Mouse (Mus musculus): Measurements from ENCODE around the gene Blzf1.

Gene Blzf1

DNA sequence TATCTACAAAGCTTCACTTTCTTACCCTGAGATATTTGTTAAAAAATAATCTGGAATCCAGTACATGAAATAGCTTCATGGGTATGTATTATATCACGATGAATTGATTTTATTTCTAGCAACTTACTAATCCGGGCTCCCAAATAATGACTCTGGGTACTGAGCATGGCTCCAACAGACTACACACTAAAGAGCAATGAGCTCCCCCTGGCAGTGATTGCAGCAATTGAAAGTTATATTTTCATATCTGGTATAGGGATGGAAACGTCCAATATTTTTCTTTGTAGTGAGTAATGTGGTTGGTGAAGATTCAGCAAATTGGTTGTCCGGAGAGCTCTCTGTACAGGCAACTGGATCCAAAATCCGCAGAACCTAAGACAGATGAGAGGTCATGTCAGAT, 15.2 kb downstream of the Blzf1 start:
- no peak for DNase-seq (ENCODE audit: low spot score)

DNA sequence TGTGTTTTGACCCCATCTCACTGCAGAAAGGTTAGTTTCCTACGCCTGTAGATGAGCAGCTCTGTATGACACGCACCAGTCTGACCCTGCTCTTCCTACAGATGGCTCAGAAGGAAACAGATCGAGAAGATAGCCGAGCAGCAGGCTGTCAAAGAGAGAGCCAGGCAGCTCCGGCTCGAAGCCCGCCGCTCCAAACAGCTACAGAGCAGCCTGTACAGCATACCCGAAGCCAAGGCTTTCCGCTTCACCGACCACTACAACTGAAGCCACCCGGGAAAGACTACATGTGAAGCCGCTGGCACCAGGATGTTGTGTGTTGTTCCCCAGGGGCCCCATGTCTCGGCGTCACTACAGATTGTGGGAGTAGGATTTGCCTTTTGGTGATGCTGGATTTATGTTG, 19.9 kb downstream of the Blzf1 start:
- DNase-seq (ENCODE audit: low spot score), result no peak

DNA sequence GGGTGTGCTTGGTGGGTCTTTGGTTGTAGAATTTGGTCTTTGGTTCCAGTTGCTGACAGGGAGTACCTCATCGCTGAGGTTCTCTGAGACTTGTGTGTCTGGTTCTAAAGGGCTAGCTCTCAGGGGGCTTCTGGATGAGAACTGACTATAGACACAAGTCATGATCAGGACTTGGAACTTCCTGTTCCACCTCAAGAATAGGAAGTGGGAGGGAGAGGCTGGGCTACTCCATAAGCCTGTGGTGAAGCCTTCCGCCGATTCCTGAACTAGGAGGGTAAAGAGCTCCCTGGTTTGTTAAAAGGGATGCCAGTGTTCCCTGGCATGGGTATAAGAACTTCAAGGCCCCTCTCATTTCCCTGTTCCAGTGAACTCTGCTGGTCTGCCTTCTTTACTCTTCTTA, 23.3 kb downstream of the Blzf1 start:
- DNase-seq (ENCODE audit: low spot score), result no peak

DNA sequence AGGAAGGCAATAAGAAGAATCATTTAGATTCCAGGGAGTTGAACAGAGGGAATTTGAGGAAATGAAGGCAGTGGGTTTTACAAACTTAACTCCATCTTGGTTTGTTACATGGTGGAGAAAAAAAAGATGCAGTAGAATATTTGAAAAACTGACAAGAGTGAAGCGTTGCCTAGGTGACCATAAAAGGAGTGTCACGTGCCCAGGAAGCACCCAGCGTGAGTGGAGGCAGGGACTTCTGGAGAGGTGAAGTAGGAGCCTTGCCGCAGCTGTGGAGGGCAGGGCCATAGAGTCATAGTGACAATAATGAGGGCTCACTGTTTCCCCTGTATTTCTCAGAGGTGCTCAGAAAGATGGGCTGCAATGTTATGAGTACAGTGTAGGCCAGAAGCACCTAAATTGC, 28.0 kb downstream of the Blzf1 start:
- DNase-seq (ENCODE audit: low spot score), result no peak

DNA sequence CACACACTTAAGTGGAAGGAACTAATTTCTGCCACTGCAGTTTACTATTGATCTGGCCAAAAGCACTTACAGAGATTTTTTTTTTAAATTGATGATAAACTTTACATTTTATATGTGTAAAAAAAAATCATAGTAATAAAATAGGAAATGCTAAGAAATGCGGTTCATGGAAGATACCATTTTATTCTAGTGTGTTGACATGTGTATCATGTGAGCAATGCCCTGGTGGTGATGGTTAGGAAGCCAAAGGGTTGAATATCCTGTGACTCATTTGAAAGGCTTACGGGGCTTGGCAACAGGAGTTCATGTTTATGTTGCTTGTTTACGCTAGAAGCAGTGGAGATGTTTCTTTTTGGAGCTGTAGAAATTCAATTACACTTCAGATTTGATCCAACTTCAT, 30.7 kb downstream of the Blzf1 start:
- no peak for DNase-seq (ENCODE audit: low spot score)

DNA sequence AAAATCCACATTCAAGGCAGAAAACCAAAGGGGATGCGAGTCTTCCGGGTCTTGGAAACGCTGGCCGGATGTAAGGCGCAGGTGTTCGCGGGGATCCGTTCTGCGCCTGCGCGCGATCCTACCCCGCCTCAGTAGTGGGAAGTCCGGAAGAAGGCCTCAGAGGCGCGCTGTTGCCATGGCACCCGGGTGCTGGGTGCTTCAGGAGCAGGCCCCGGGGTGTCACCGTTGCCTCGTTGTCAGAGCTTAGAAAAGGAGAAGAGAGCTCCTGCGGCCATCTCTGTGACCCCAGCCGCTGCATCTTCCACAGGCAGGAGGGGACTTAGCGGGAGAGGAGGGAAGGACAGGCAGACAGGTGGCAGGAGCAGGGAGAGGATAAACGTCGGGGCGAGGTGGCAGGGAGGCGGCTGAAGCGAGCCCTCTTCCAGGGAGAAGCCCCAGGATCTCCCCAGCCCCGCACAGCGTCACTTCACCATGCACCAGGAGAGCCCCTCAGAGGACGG, 31.8 kb downstream of the Blzf1 start, which contains the start of gene Ccdc181:
TSS of gene Ccdc181 (plus strand) at position 131 of the 500 bp plus-strand sequence.
- DNase-seq (ENCODE audit: low spot score), result peak; percentile 80

DNA sequence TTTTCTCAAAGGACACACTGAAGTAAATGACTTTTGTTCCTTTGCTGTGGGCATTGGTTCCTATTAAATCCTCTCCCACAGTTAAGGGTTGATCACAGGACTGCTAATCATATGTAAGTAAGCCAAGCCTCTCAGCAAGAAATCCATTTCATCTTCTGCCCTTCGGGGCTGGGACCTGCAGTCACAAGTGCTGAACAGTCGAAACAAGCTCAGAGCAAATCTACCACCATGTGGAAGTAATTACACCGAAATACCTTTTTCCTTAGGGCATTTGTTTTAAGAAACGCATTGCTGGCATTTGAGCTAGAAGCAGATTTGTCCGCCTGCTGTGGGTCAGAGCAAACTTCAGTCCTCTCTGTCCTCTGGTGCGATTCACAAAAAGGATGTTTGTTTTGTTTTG, 33.6 kb downstream of the Blzf1 start:
- DNase-seq (ENCODE audit: low spot score), result no peak

DNA sequence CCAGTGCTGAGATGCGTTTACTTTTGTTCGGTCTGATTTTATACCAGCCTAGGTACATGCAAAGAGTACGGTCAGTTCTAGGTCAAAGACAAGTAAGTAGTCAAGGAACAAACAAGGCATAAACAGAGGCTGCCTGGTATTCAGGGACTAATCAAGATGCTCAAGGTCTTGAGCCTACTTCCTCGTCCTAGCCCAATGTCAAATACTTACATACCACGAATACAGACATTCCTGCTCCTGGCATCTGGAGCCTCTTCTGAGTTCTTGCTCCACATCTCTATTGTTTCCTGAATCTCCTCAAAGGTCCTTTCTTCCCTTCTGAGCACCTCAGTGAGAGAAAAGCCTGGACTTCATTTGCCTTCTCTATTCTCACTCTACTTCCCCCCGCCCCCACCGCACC, 36.3 kb downstream of the Blzf1 start:
- no peak for DNase-seq (ENCODE audit: low spot score)

DNA sequence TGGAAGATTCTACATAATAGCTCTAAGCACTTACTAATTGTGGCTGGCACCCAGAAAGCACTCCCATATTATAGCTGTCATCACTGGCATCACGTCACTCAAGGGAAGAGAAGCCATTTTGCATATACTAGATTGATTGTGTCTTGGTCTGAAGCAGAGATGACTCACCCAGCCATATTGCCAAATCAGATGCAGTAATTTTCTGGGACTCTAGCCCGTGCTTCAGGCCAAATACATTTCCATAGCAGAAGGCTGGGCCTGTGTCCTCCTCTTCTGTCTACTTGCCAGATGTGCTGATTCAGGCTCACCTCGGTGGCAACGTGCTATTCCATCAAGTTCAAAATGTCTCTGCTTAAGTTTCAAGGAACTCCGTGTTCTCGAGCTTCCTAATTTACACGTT, 45.7 kb downstream of the Blzf1 start:
- DNase-seq (ENCODE audit: low spot score), result no peak

DNA sequence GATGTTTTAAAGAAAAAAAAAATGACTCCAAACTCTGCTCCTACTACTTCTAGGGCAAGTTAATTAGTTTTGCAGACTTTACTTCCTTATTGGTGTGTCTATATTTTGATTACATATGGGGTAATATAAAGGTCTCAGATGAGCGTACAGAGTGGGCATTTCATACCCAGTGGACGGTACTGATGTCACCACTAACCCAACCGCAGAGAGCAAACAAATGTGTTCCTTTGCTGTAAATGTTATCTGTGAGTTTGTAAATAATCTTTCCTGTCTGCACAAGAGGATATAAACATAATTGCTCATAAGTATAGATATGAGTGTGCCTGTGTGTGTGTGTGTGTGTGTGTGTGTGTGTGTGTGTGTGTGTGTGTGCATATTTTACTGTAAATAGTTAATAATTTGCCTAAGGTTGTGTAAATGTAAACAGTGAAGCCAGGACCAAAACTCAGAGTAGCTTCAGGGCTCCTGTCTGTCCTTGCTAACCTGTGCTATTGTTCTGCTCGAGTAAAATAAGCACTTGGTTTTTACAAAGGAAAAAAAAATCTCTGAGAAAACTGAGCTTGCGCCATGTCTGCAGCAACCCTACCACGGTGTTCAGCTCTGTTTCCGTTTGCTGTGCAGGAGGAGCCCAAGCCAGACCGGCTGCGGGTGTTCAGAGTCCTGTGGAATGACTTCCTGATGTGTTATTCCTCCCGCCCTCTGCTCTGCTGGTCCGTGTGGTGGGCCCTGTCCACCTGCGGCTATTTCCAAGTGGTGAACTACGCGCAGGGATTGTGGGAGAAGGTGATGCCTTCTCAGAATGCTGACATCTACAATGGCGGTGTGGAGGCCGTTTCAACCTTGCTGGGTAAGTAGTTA, 46.9 kb downstream of the Blzf1 start:
- DNase-seq (ENCODE audit: low spot score), result no peak

DNA sequence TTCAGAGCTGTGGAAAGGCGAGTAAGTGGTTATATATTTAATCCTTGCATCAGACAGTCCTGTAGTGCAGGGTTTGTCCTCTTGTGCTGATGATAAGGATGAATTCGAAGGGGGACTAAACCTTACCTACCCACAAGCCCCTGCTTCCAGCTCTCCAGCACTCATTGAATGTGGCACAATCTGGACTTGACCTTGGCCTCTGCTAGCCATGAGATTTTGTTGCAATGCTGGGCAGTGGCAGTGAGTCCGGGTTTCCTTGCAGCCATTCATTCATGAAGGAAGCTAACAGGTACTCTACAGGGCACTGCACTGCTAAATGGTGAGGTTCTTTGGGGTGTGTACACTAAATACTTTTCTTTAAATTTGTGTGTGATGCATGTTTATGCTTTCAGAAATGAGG, 52.5 kb downstream of the Blzf1 start:
- no peak for DNase-seq (ENCODE audit: low spot score)

DNA sequence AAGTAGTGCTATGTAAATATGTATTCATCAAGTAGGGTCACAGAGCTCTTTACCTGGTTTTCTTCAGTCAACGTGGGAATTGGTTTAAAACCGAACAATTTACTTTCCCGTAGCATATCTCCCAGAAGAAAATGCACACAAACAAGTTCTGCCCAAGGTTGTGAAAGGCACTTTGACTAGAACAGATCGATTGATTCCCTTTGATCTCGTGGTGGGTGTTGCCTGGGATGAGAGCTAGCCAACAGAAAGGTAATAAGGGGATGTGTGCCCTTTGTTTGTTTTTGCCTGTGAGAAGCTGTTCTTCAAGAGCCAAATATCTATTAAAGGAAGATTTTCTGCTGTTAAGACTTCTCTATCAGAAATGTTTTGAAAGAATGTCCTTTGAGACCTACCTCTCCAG, 54.7 kb downstream of the Blzf1 start:
- no peak for DNase-seq (ENCODE audit: low spot score)

DNA sequence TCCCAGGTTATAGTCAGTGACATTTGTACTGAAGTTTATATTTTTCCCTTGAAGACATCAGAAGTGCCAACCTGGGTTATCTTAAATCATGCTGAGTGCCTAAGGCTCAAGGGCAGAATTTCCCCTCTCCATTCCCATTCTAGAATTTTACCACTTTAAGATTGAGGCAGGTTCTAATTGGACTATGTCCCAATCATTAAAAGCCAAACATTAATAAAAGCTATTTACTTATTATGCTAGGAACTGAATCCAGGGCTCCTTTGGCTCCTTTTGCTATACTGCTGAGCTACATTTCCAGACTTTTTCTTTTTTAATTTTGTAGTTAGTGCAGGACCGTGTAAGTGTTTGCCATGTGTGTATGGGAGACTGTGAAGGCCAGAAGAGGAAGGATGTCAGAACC, 55.9 kb downstream of the Blzf1 start:
- DNase-seq (ENCODE audit: low spot score), result no peak

DNA sequence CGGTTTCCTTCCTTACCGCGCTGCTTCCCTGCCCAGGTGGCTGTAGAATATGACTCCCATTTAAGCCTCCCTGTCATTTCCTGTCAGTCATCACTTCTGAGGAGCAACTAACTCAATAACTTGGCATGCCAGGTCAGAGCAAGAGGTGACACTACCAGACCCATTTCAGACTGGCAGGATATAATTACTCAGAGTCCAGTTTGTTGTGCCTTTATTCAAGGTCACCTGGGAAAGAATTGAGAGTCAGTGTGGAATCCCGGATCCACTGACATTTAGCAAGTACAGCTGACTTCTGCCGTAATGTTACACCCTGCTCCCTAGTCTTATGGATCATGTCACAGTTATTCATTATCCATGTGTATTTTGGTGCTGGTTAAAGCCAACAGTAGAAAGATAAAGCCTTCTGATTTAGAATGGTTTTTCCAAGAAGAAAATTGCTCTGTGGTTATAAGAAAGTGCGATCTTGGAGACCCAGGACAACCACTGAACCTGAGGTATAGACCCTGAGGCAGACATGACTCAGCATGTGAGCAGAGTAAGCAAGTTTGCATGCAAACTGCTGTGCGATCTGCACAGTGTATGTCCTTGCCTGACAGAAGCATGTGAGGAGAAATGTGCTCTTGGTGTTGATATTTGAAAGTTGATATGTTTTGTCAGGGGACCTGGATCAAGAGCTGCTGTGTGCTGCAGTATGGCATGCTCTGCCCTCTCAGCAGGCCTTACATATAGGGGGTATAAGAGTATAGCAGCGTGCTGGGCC, 56.7 kb downstream of the Blzf1 start:
- no peak for DNase-seq (ENCODE audit: low spot score)

DNA sequence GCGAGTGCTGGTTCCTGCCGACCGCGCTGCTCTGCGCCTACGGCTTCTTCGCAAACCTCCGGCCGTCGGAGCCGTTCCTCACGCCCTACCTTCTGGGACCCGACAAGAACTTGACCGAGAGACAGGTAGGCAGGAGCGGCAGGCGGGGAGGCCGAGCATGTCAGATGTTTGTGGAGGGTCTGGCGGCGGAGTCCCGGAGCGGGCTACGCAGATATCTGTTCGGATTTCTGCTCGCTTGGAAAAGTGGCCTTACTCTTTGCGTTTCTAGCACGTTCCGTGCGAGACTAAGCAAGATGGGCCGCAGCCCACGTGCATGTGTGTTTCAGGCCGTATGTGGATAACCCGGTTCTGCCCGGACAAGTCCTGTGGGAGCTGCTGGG, 58.0 kb downstream of the Blzf1 start:
- DNase-seq (ENCODE audit: low spot score), result no peak

DNA sequence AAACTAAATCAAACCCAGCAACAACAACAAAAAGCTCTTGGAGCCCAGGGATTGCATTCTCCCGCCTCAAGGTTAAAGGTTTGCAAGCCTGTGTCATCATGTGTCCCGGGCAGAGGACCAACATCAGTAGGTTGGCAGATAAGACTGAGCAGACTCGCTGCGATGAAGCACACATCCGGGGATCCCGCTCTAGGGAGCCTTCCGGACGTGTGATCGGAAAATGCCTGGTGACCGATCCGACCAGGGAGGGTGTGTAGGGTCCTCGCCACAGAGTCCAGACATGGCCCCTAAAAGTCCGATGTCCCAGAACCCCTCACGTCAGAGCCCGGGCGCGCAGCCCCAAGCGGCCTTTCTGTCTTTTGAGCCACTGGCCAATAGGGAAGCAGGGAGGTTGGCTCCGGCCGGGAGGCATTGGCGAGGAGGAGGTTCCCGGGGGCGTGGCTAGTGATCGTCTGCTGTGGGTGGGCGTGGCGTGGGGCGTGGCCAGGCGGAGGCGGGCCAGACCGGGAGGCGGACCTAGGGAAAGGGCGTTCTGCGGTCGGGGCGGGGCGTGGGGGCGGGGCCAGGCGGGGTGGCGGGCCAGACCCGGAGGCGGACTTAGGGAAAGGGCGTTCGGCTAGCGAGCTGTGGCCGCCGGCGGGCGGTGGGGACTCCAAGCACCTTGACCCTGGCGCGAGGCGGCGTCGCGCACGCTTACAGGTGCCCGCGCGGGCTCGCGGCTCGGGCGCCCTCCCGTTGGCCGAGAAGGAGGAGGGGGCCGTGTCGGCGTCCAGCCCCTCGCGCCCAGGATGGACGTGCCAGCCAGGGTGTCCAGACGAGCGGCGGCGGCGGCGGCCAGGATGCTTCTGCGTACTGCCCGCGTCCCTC, 58.6 kb downstream of the Blzf1 start, which contains the start of gene Slc19a2:
TSS of gene Slc19a2 (plus strand) at position 582 of the 867 bp plus-strand sequence.
- peak; percentile 97 for DNase-seq (ENCODE audit: low spot score)

DNA sequence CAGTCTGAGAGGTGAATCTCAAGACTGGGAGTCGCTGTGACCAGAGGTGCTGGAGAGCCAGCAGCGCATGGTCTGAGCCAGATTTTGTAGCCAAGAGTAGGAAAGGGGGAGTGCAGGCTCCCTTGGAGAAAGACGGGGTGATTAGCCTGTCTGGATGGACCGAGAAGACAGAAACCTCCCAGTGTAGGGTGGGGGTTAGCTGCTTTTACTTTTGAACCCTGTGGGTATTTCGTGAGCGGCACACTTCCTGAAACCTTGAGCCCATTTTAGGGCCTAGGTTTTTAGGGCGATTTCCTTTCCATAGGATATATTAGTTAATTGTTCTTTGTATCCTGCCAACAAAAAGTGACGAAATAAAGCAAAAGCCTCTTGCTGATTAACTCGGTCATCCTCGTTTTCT, 59.3 kb downstream of the Blzf1 start:
- DNase-seq (ENCODE audit: low spot score), result no peak

DNA sequence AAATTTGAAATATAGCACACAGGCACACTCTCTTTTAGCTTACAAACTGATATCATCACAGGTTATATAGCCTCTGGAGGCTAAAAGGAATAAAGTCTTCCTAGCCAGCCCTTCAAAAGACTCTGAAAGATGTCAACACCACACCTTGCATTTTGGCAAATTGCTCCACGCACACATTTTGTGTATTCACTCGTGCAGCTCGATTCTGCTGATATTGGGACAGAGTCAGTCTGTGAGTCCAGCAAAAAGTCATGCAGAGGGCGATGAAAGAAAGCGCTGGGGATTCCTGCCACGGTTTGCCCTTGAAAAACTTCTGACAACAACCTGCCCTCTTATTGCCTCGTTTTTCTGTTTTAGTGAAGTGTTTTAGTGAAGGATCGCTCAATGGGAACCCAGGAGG, 59.8 kb downstream of the Blzf1 start:
- DNase-seq (ENCODE audit: low spot score), result no peak

DNA sequence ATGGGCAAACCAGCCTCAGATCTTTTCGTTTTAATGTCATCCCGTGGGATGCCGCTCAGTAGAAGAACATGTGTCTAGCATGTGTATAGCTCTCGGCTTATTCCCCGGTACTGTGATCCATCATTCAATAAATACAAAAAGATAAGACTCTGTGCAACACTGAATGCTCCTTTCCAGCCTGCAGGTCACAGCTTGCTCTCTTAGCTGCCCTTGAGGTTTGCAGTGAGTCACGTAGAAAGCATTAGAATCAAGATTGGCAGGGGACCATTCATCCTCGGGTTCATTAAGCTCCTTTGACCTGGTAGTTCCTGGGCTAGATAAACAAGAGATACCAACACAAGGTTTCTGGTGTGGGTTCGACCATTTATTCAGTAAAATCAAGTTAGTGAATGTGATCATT, 64.5 kb downstream of the Blzf1 start:
- no peak for DNase-seq (ENCODE audit: low spot score)

DNA sequence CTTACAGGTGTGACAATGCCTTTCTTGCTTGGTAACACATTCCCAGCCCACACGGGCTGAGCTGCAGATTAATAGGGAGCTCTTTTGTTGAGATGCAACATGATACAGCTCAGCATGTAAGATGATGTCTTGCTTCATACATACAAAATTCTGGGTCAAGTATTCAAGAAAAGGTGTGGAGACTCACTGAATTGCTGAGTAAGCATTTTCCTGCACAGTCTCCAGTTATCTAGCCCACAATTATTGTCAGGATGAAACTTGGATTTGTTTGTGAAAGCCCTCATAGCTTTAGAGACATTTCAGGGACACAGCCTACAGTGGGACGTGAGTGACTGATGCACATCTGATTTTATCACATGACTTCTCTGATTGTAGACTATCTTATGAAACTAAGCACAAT, 65.8 kb downstream of the Blzf1 start:
- DNase-seq (ENCODE audit: low spot score), result no peak
